Mouse (Mus musculus) liver, postnatal 0 days (tissue): Measurements from ENCODE around the gene Map4k1.

ENCODE experiments used
- CTCF ChIP-seq: sonication (generic); IDR thresholded peaks from 2 replicates; pipeline ENCODE4 v1.5.1; 2016; ENCODE audit warnings: antibody characterized with exemption, low read depth
- EP300 ChIP-seq: IDR thresholded peaks from 2 replicates; pipeline ENCODE4 v1.6.1; 2016; ENCODE audit warnings: antibody characterized with exemption, low read depth, mild to moderate bottlenecking

- TF ChIP-seq CTCF, result no peak
- TF ChIP-seq EP300, result no peak
Observed at GRCm38 (mm10) chr7:28957997-28958725, 23.7 kb upstream of the Map4k1 start.
